ENCODE assay signal across 10 mouse cellular contexts in the genomic region with DNA sequence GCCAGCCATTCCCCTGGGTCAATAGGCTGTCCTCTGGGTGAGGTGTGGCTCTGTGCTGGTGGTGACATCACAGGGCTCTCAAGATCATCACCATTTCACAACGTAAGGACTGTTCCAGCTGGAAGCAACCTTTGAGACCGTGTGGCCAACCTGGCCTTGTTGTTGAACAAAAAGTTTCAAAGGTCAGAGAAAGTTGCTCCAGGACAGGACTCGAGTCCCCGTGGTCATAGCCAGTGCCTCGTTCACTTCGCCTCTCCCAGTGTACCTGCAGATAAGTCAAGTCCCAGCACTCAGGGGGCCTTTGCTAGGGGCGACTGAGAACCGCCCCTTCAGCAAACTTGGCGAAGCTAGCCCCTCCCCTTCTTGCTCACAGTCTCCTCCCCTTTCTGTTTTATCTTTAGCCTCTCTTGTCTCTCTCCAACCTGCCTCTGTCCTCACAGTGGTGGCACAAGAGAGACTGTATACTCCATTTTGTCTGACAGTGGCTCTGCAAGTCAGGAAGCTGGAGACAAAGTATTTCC. TPM values are rescaled to one million over a fixed set of nuclear protein-coding genes. Genes with fewer than 3 reads are reported as not detected.
A peak's percentile ranks its signal among the peaks of the same experiment; 100 is the strongest.
DNase-seq lines count a peak whose midpoint lies in the region; ATAC-seq and TF ChIP-seq lines count a peak whose summit lies in the region.
"Had no signal": no experiment of that assay in that cellular context is flagged by ENCODE, and none has a peak within 500 bp of the region (broad histone marks: within the 10 kb centered on the region; RNA-seq: fewer than 3 reads in every experiment).

No protein-coding gene starts in this region.

- H3K27me3 ChIP-seq in limb, embryonic 10.5 days (ENCODE audit: low read depth, poor library complexity, severe bottlenecking), result no peaks in the 10 kb centered on the region
- no peaks in the 10 kb centered on the region for H3K27me3 ChIP-seq in stomach, postnatal 0 days (ENCODE audit: control insufficient read depth, insufficient read depth, low read length)
- no peaks in the 10 kb centered on the region for H3K27me3 ChIP-seq in hindbrain, embryonic 12.5 days
- H3K27me3 ChIP-seq in forebrain, embryonic 11.5 days (ENCODE audit: control insufficient read depth, insufficient read depth, low read length), result no peaks in the 10 kb centered on the region
- H3K27me3 ChIP-seq: midbrain, embryonic 12.5 days had no signal

- 25% methylated on average over 9 of the region's 9 CpGs for WGBS in limb, embryonic 10.5 days
- 17% methylated on average over 9 of the region's 9 CpGs for WGBS in stomach, postnatal 0 days
- WGBS in hindbrain, embryonic 12.5 days, result 36% methylated on average over 9 of the region's 9 CpGs
- WGBS in forebrain, embryonic 11.5 days, result 33% methylated on average over 9 of the region's 9 CpGs

- ATAC-seq in stomach, postnatal 0 days (ENCODE audit: low FRiP score, low TSS enrichment), result peak; percentile 92
- no peak for ATAC-seq in hindbrain, embryonic 12.5 days (ENCODE audit: low FRiP score)
- no peak for ATAC-seq in forebrain, embryonic 11.5 days (replicated peaks; ENCODE audit: low FRiP score)

- no peak for TF ChIP-seq EP300 in stomach, postnatal 0 days (optimal IDR thresholded peaks at IDR 0.05)

- no peak for TF ChIP-seq CTCF in stomach, postnatal 0 days (IDR thresholded peaks at IDR 0.05; ENCODE audit: low read depth)

- no peak overlapping the region for H3K4me2 ChIP-seq in stomach, postnatal 0 days (replicated peaks; ENCODE audit: low read depth)
- H3K4me2 ChIP-seq in hindbrain, embryonic 12.5 days (replicated peaks), result no peak overlapping the region
- no peak overlapping the region for H3K4me2 ChIP-seq in forebrain, embryonic 11.5 days (ENCODE audit: low read depth, low read length, severe bottlenecking)
- H3K4me2 ChIP-seq: midbrain, embryonic 12.5 days had no signal

- no peak overlapping the region for H3K9ac ChIP-seq in stomach, postnatal 0 days (ENCODE audit: low read length)
- no peak overlapping the region for H3K9ac ChIP-seq in hindbrain, embryonic 12.5 days
- H3K9ac ChIP-seq in forebrain, embryonic 11.5 days (ENCODE audit: low read length), result no peak overlapping the region
- H3K9ac ChIP-seq: midbrain, embryonic 12.5 days had no signal

- H3K36me3 ChIP-seq in limb, embryonic 10.5 days, result no peaks in the 10 kb centered on the region
- H3K36me3 ChIP-seq in stomach, postnatal 0 days (ENCODE audit: control insufficient read depth, insufficient read depth, low read length), result no peaks in the 10 kb centered on the region
- H3K36me3 ChIP-seq in hindbrain, embryonic 12.5 days, result no peaks in the 10 kb centered on the region
- H3K36me3 ChIP-seq in forebrain, embryonic 11.5 days (ENCODE audit: control insufficient read depth, insufficient read depth, low read length), result no peaks in the 10 kb centered on the region
- H3K36me3 ChIP-seq: midbrain, embryonic 12.5 days had no signal

- H3K4me3 ChIP-seq in limb, embryonic 10.5 days, result 0 out of 2 replicates have a peak overlapping the region, but pooled peaks have one; percentile 4
- no peak overlapping the region for H3K4me3 ChIP-seq in stomach, postnatal 0 days (ENCODE audit: low read depth, low read length)
- no peak overlapping the region for H3K4me3 ChIP-seq in hindbrain, embryonic 12.5 days
- H3K4me3 ChIP-seq in forebrain, embryonic 11.5 days (ENCODE audit: low read depth, low read length), result no peak overlapping the region
- H3K4me3 ChIP-seq: midbrain, embryonic 12.5 days had no signal

- H3K9me3 ChIP-seq in limb, embryonic 10.5 days (replicated peaks), result no peaks in the 10 kb centered on the region
- H3K9me3 ChIP-seq in stomach, postnatal 0 days (ENCODE audit: control insufficient read depth, low read length), result no peaks in the 10 kb centered on the region
- no peaks in the 10 kb centered on the region for H3K9me3 ChIP-seq in hindbrain, embryonic 12.5 days (replicated peaks)
- no peaks in the 10 kb centered on the region for H3K9me3 ChIP-seq in forebrain, embryonic 11.5 days (ENCODE audit: control insufficient read depth, low read length)
- H3K9me3 ChIP-seq: midbrain, embryonic 12.5 days had no signal

- no peak overlapping the region for H3K27ac ChIP-seq in limb, embryonic 10.5 days
- 0 out of 2 replicates have a peak overlapping the region, but pooled peaks have one; percentile 6 for H3K27ac ChIP-seq in stomach, postnatal 0 days (replicated peaks)
- H3K27ac ChIP-seq in hindbrain, embryonic 12.5 days, result no peak overlapping the region
- no peak overlapping the region for H3K27ac ChIP-seq in forebrain, embryonic 11.5 days (ENCODE audit: low read depth, low read length)
- H3K27ac ChIP-seq: midbrain, embryonic 12.5 days had no signal

- peak; percentile 45 for DNase-seq in kidney, adult 18-20 months
- DNase-seq in kidney, postnatal 10 days, result no peak
- peak; percentile 71 for DNase-seq in c-Kit-positive CD71-positive TER-119-negative erythroid progenitor cells, embryonic 14.5 days (ENCODE audit: low read depth)
- DNase-seq in limb, embryonic 10.5 days (ENCODE audit: low spot score), result no peak
- DNase-seq in stomach, postnatal 0 days (ENCODE audit: low spot score), result peak; percentile 65
- no peak for DNase-seq in urinary bladder, postnatal 25 days (ENCODE audit: low spot score)
- no peak for DNase-seq in forebrain, embryonic 11.5 days (ENCODE audit: low spot score)
- DNase-seq: right cerebral cortex, postnatal 4 days had no signal

- H3K4me1 ChIP-seq in limb, embryonic 10.5 days, result peaks cover 5% of the 10 kb centered on the region
- H3K4me1 ChIP-seq in stomach, postnatal 0 days (replicated peaks; ENCODE audit: control insufficient read depth, insufficient read depth), result peaks cover 6% of the 10 kb centered on the region; the same call in 1 of the 2 replicates
- 0 out of 2 replicates have a peak, but pooled peaks cover 2% of the 10 kb centered on the region for H3K4me1 ChIP-seq in hindbrain, embryonic 12.5 days
- H3K4me1 ChIP-seq in forebrain, embryonic 11.5 days (replicated peaks; ENCODE audit: control insufficient read depth, insufficient read depth, low read length), result no peaks in the 10 kb centered on the region
- H3K4me1 ChIP-seq: midbrain, embryonic 12.5 days had no signal

RNA-seq across cellular contexts. Expression of a gene that starts 22.6 kb away (rescaled TPM):
- 37.8 and 38.7 TPM in 2 replicates for polyA plus RNA-seq in limb, embryonic 10.5 days (2016; fragmentation: Nextera tagmentation; extraction: Ambion mirVana)
- 22.6 and 25.2 TPM in 2 replicates for polyA plus RNA-seq in stomach, postnatal 0 days (2015; fragmentation: Nextera tagmentation; extraction: Ambion mirVana)
- 36.3 and 39.3 TPM in 2 replicates for polyA plus RNA-seq in hindbrain, embryonic 12.5 days (2016; fragmentation: Nextera tagmentation; extraction: Ambion mirVana)
- 38.6 and 46.7 TPM in 2 replicates for polyA plus RNA-seq in forebrain, embryonic 11.5 days (2014; fragmentation: Nextera tagmentation; extraction: Ambion mirVana)

Comparison
In these comparisons a context has a peak if more than half of its experiments do, and no peak if none do; other contexts are left out.
1. DNase-seq: peak in kidney, adult 18-20 months (single experiment), c-Kit-positive CD71-positive TER-119-negative erythroid progenitor cells, embryonic 14.5 days (single experiment) and stomach, postnatal 0 days (single experiment); none in kidney, postnatal 10 days (single experiment), limb, embryonic 10.5 days (single experiment), urinary bladder, postnatal 25 days (single experiment) and forebrain, embryonic 11.5 days (single experiment).